Mouse (Mus musculus): ENCODE results near the gene Gm10643. TPM values are rescaled to one million over a fixed set of nuclear protein-coding genes. Genes with fewer than 3 reads are reported as not detected.

Gm10643 gene
- polyA plus RNA-seq, 1 experiment from 2014 or later, result 0.95 TPM

DNA sequence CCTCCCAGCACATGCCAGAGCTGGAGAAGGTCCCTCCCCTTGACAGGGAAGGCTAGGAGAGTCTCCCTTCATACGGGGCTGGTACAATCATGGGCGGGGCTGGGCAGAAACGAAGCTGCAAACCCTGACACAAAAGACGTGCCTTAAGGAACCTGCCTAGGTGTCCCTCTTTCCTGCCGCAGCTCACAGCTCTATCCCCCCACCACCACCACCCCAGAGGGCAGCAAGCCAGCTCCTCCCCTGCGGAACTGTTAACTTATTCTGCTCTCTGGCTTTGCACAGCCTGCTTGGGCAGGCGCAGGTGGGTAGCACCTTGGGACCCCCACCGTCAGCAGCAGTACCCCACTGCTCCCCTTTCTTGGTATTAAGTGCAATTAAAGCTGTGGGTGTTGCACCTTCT lies 31.1 kb upstream of the Gm10643 start:
- H3K27ac ChIP-seq (ENCODE audit: low read length), result no peak overlapping the region
- no peaks in the 10 kb centered on the region for H3K27me3 ChIP-seq (ENCODE audit: control insufficient read depth, insufficient read depth, low read length)
- H3K9me3 ChIP-seq (replicated peaks; ENCODE audit: control insufficient read depth, low read length), result no peaks in the 10 kb centered on the region
- H3K9ac ChIP-seq (ENCODE audit: low read length), result no peak overlapping the region
- H3K4me2 ChIP-seq (ENCODE audit: low read depth, low read length), result no peak overlapping the region
- 75% methylated on average over 8 of the region's 8 CpGs for WGBS
- no peak overlapping the region for H3K4me3 ChIP-seq (ENCODE audit: low read length)
- no peak for ATAC-seq (replicated peaks; ENCODE audit: extremely low read depth, insufficient read depth, low FRiP score)
- no peaks in the 10 kb centered on the region for H3K4me1 ChIP-seq (ENCODE audit: control insufficient read depth, insufficient read depth, low read length)
- H3K36me3 ChIP-seq (ENCODE audit: control insufficient read depth, insufficient read depth), result peaks cover 41% of the 10 kb centered on the region

DNA sequence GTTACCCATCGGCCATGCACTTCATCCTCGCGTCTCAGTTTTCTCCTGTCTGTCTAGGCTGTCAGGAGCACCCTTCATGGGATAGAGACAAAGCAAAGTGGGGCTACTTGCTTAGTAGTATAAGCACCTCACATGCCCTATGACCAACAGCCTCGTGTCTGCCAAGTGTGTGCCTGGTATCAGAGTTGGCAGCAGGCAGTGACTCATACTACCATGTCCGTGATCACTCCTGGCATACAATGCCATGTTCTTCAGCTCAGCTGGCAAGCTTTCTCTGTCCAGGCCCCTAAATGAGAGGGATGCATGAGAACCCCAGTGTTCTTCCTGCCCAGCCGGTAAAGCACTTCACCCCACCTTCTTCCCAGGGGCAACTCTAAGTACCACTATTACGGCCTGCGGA lies 25.6 kb upstream of the Gm10643 start:
- Histone ChIP-seq H3K4me2 (ENCODE audit: low read depth, low read length) (no peak overlapping the region), H3K4me3 (ENCODE audit: low read length) (no peak overlapping the region), H3K27me3 (ENCODE audit: control insufficient read depth, insufficient read depth, low read length) (no peaks in the 10 kb centered on the region), H3K27ac (ENCODE audit: low read length) (no peak overlapping the region), H3K36me3 (ENCODE audit: control insufficient read depth, insufficient read depth) (peaks cover 19% of the 10 kb centered on the region), H3K9ac (ENCODE audit: low read length) (no peak overlapping the region), H3K9me3 (replicated peaks; ENCODE audit: control insufficient read depth, low read length) (no peaks in the 10 kb centered on the region), H3K4me1 (ENCODE audit: control insufficient read depth, insufficient read depth, low read length) (no peaks in the 10 kb centered on the region)
- no peak for ATAC-seq (replicated peaks; ENCODE audit: extremely low read depth, insufficient read depth, low FRiP score)
- WGBS, result 88% methylated on average over 8 of the region's 8 CpGs

- no peak overlapping the region for H3K4me3 ChIP-seq (ENCODE audit: low read length)
- ATAC-seq (replicated peaks; ENCODE audit: extremely low read depth, insufficient read depth, low FRiP score), result no peak
- no peaks in the 10 kb centered on the region for H3K4me1 ChIP-seq (ENCODE audit: control insufficient read depth, insufficient read depth, low read length)
- no peak overlapping the region for H3K27ac ChIP-seq (ENCODE audit: low read length)
- H3K4me2 ChIP-seq (ENCODE audit: low read depth, low read length), result no peak overlapping the region
- 78% methylated on average over 9 of the region's 9 CpGs for WGBS
- no peak overlapping the region for H3K9ac ChIP-seq (ENCODE audit: low read length)
- peaks cover 17% of the 10 kb centered on the region for H3K36me3 ChIP-seq (ENCODE audit: control insufficient read depth, insufficient read depth)
- no peaks in the 10 kb centered on the region for H3K27me3 ChIP-seq (ENCODE audit: control insufficient read depth, insufficient read depth, low read length)
- H3K9me3 ChIP-seq (replicated peaks; ENCODE audit: control insufficient read depth, low read length), result no peaks in the 10 kb centered on the region
These were observed 24.3 kb upstream of the Gm10643 start for GRCm38 (mm10) chr8:84089277-84089676.

DNA sequence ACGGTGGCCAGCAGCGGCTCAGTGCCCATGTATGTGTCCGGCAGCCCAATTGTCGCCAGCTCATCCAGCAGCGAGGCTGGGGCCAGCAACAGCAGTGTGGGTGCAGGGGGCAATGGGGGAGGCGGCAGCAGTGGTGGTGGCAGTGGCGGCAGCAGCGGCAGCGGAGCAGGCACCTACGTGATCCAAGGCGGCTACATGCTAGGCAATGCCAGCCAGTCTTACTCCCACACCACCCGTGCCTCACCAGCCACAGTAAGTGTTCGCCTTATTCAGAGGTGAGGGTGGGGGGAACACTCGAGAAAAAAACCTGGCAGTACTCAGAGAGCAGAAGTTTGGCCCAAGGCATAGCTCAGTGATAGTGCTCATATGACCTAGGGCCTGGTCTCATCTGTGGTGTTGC lies 22.9 kb upstream of the Gm10643 start:
- Histone ChIP-seq H3K4me1 (ENCODE audit: control insufficient read depth, insufficient read depth, low read length) (no peaks in the 10 kb centered on the region), H3K4me2 (ENCODE audit: low read depth, low read length) (no peak overlapping the region), H3K27me3 (ENCODE audit: control insufficient read depth, insufficient read depth, low read length) (no peaks in the 10 kb centered on the region), H3K27ac (ENCODE audit: low read length) (no peak overlapping the region), H3K9me3 (replicated peaks; ENCODE audit: control insufficient read depth, low read length) (no peaks in the 10 kb centered on the region), H3K36me3 (ENCODE audit: control insufficient read depth, insufficient read depth) (peaks cover 18% of the 10 kb centered on the region), H3K9ac (ENCODE audit: low read length) (no peak overlapping the region), H3K4me3 (ENCODE audit: low read length) (no peak overlapping the region)
- WGBS, result 93% methylated on average over 14 of the region's 14 CpGs
- ATAC-seq (replicated peaks; ENCODE audit: extremely low read depth, insufficient read depth, low FRiP score), result no peak

DNA sequence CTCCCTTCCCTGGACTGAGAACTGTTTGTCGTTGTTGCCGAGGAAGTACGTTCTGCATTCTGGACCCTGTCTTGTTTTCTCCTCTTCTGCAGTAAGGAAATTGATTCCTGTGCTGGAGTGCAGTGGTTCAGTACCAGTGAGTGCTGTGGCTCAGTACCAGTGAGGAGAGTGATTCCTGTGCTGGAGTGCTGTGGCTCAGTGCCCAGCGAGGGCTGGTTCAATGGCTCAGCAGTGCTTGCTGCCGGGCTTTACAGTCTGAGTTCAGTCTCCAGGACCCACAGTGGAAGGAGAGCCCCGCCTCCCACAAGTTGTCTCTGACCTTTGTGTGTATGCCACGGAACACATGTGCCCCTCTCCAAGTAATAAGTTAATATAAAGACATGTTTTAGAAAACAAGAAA lies 22.2 kb upstream of the Gm10643 start:
- WGBS, result 87% methylated on average over 7 of the region's 7 CpGs
- H3K36me3 ChIP-seq (ENCODE audit: control insufficient read depth, insufficient read depth), result peaks cover 24% of the 10 kb centered on the region

GRCm38 (mm10) chr8:84084341-84085115 lies 19.6 kb upstream of the Gm10643 start:
- no peak for ATAC-seq (replicated peaks; ENCODE audit: extremely low read depth, insufficient read depth, low FRiP score)
- Histone ChIP-seq H3K36me3 (ENCODE audit: control insufficient read depth, insufficient read depth) (peaks cover 25% of the 10 kb centered on the region), H3K9me3 (replicated peaks; ENCODE audit: control insufficient read depth, low read length) (no peaks in the 10 kb centered on the region), H3K9ac (ENCODE audit: low read length) (no peak overlapping the region), H3K4me2 (ENCODE audit: low read depth, low read length) (0 out of 2 replicates have a peak overlapping the region, but pooled peaks have one; percentile 23), H3K27ac (ENCODE audit: low read length) (no peak overlapping the region), H3K4me3 (ENCODE audit: low read length) (no peak overlapping the region), H3K27me3 (ENCODE audit: control insufficient read depth, insufficient read depth, low read length) (no peaks in the 10 kb centered on the region), H3K4me1 (ENCODE audit: control insufficient read depth, insufficient read depth, low read length) (no peaks in the 10 kb centered on the region)
- 64% methylated on average over 42 of the region's 42 CpGs for WGBS

More for the DNA sequence above, 22.2 kb upstream of the Gm10643 start:
- Histone ChIP-seq H3K27me3 (ENCODE audit: control insufficient read depth, insufficient read depth, low read length) (no peaks in the 10 kb centered on the region), H3K27ac (ENCODE audit: low read length) (no peak overlapping the region), H3K4me2 (ENCODE audit: low read depth, low read length) (no peak overlapping the region), H3K4me1 (ENCODE audit: control insufficient read depth, insufficient read depth, low read length) (no peaks in the 10 kb centered on the region), H3K9me3 (replicated peaks; ENCODE audit: control insufficient read depth, low read length) (no peaks in the 10 kb centered on the region), H3K4me3 (ENCODE audit: low read length) (no peak overlapping the region), H3K9ac (ENCODE audit: low read length) (no peak overlapping the region)
- no peak for ATAC-seq (replicated peaks; ENCODE audit: extremely low read depth, insufficient read depth, low FRiP score)

DNA sequence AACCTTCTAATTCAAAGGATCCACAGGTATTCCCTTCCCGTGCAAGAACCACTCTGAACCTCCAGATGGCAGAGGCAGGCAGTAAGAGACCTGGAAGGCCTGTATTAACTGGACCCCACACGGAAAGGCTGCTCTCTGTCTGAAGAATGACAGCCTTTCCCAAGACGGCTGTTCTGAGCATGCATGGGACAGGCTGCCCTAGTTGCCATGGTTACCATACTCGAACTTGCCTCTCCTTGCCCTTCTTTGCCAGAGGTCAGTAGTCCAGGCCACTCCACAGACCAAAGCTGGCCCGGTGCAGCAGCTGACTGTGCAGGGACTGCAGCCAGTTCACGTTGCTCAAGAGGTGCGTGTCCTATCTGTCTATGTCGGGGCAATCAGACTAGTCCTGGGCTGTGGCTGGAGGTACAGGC lies 18.9 kb upstream of the Gm10643 start:
- no peaks in the 10 kb centered on the region for H3K9me3 ChIP-seq (replicated peaks; ENCODE audit: control insufficient read depth, low read length)
- peaks cover 5% of the 10 kb centered on the region; the same call in 1 of the 2 replicates for H3K4me1 ChIP-seq (ENCODE audit: control insufficient read depth, insufficient read depth, low read length)
- H3K4me3 ChIP-seq (ENCODE audit: low read length), result no peak overlapping the region
- H3K27ac ChIP-seq (ENCODE audit: low read length), result no peak overlapping the region
- 43% methylated on average over 8 of the region's 8 CpGs for WGBS
- peaks cover 25% of the 10 kb centered on the region for H3K36me3 ChIP-seq (ENCODE audit: control insufficient read depth, insufficient read depth)
- no peak overlapping the region for H3K9ac ChIP-seq (ENCODE audit: low read length)
- no peaks in the 10 kb centered on the region for H3K27me3 ChIP-seq (ENCODE audit: control insufficient read depth, insufficient read depth, low read length)
- ATAC-seq (replicated peaks; ENCODE audit: extremely low read depth, insufficient read depth, low FRiP score), result no peak
- no peak overlapping the region for H3K4me2 ChIP-seq (ENCODE audit: low read depth, low read length)

GRCm38 (mm10) chr8:84079206-84079605 lies 14.3 kb upstream of the Gm10643 start:
- Histone ChIP-seq H3K4me1 (ENCODE audit: control insufficient read depth, insufficient read depth, low read length) (peaks cover 5% of the 10 kb centered on the region; the same call in 1 of the 2 replicates), H3K9me3 (replicated peaks; ENCODE audit: control insufficient read depth, low read length) (no peaks in the 10 kb centered on the region), H3K9ac (ENCODE audit: low read length) (no peak overlapping the region), H3K27me3 (ENCODE audit: control insufficient read depth, insufficient read depth, low read length) (no peaks in the 10 kb centered on the region), H3K36me3 (ENCODE audit: control insufficient read depth, insufficient read depth) (peaks cover 25% of the 10 kb centered on the region), H3K4me3 (ENCODE audit: low read length) (no peak overlapping the region), H3K4me2 (ENCODE audit: low read depth, low read length) (no peak overlapping the region), H3K27ac (ENCODE audit: low read length) (no peak overlapping the region)
- no peak for ATAC-seq (replicated peaks; ENCODE audit: extremely low read depth, insufficient read depth, low FRiP score)
- 52% methylated on average over 5 of the region's 5 CpGs for WGBS

DNA sequence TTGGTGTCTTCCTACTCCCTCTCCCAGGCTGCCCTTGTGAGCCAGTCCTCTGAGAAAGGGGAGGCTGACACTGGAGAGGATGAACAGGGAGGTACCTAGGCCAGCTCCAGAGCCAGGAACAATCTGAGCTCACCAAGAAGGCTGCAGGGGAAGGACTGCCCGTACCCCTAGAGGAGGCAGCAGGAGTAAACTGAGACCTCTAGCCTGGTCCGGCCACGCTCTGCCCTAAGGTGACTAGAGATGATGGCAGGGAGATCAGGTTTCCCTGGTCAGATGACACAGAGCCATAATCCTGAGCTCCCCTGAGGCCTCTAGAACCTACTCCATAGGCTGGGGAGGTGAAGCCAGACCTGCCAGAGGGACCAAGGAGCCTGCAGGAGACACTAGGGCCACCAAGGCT lies 11.9 kb upstream of the Gm10643 start:
- Histone ChIP-seq H3K27ac (ENCODE audit: low read length) (no peak overlapping the region), H3K27me3 (ENCODE audit: control insufficient read depth, insufficient read depth, low read length) (no peaks in the 10 kb centered on the region), H3K4me2 (ENCODE audit: low read depth, low read length) (no peak overlapping the region), H3K9ac (ENCODE audit: low read length) (no peak overlapping the region), H3K4me3 (ENCODE audit: low read length) (no peak overlapping the region), H3K36me3 (ENCODE audit: control insufficient read depth, insufficient read depth) (peaks cover 9% of the 10 kb centered on the region; the same call in 1 of the 2 replicates), H3K4me1 (ENCODE audit: control insufficient read depth, insufficient read depth, low read length) (peaks cover 11% of the 10 kb centered on the region), H3K9me3 (replicated peaks; ENCODE audit: control insufficient read depth, low read length) (no peaks in the 10 kb centered on the region)
- no peak for ATAC-seq (replicated peaks; ENCODE audit: extremely low read depth, insufficient read depth, low FRiP score)
- 91% methylated on average over 3 of the region's 3 CpGs for WGBS
